In the genomic region with DNA sequence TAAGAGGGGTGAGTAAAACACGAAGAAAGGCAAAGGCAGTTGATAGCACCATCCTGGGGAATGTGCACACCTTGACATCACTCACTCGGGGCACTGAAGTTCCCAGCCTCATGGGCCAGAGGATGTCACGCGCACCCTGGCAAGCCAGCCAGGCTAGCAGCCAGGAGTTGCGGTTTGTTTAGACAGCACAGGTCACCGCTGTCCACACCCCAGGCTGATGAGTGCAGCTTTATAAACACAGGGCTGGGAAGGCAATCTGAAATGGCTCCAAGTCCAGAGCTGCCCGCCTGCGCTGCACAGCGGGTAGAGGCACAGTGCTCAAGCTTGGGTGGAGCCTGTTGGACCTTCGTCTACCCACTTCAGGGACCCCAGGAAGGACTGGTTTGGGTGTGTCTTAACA, we compare ENCODE assay signal across 11 mouse cellular contexts.
DNase-seq lines count a peak whose midpoint lies in the region; ATAC-seq and TF ChIP-seq lines count a peak whose summit lies in the region.
"Had no signal": no experiment of that assay in that cellular context is flagged by ENCODE, and none has a peak within 500 bp of the region (broad histone marks: within the 10 kb centered on the region; RNA-seq: fewer than 3 reads in every experiment).

No protein-coding gene starts in this region.

- no peaks in the 10 kb centered on the region for H3K4me1 ChIP-seq in lung, adult 2 months (ENCODE audit: control insufficient read depth, insufficient read depth, low read length)
- no peaks in the 10 kb centered on the region; the same call in 1 of the 2 replicates for H3K4me1 ChIP-seq in midbrain, embryonic 16.5 days (ENCODE audit: control insufficient read depth, insufficient read depth, low read length)

- no peak overlapping the region for H3K4me2 ChIP-seq in midbrain, embryonic 16.5 days (ENCODE audit: low read length)
- H3K4me2 ChIP-seq: limb, embryonic 15.5 days; neural tube, embryonic 13.5 days had no signal

- no peaks in the 10 kb centered on the region for H3K36me3 ChIP-seq in midbrain, embryonic 16.5 days (ENCODE audit: control insufficient read depth, insufficient read depth, low read length)
- H3K36me3 ChIP-seq: limb, embryonic 15.5 days; neural tube, embryonic 13.5 days had no signal

- no peak for TF ChIP-seq POLR2A in lung, adult 2 months (IDR thresholded peaks at IDR 0.05; ENCODE audit: borderline replicate concordance, extremely low read depth, low read depth, low read length)

- intact Hi-C loops in heart, postnatal 10 days (cut with DNase I) = loop anchor here (5.0 kb wide), 1 partner anchor 59 kb away; no protein-coding TSS in a partner anchor
- intact Hi-C loops in left cerebral cortex, postnatal 4 days (cut with DNase I) = no loop called here

- no peaks in the 10 kb centered on the region for H3K27me3 ChIP-seq in midbrain, embryonic 16.5 days (ENCODE audit: control insufficient read depth, insufficient read depth, low read depth, low read length)

- DNase-seq in urinary bladder, adult 2 months (ENCODE audit: low spot score) = peak; percentile 32
- DNase-seq in urinary bladder, postnatal 10 days (ENCODE audit: low spot score) = no peak
- peak; percentile 67 to 76 for DNase-seq in heart, postnatal 10 days
- peak; percentile 42 for DNase-seq in lung, adult 2 months
- no peak for DNase-seq in testis, postnatal 10 days (ENCODE audit: low spot score)
- DNase-seq in spleen, postnatal 10 days (ENCODE audit: low spot score in 2 of 2) = no peak
- DNase-seq in left cerebral cortex, postnatal 4 days = no peak
- DNase-seq: forebrain, postnatal 0 days had no signal

- no peak for ATAC-seq in midbrain, embryonic 16.5 days
- ATAC-seq: forebrain, postnatal 0 days had no signal

- H3K4me3 ChIP-seq in lung, adult 2 months (replicated peaks; ENCODE audit: extremely low read depth, low read depth, low read length) = no peak overlapping the region
- H3K4me3 ChIP-seq in midbrain, embryonic 16.5 days (ENCODE audit: low read depth, low read length) = no peak overlapping the region
- H3K4me3 ChIP-seq: limb, embryonic 15.5 days; neural tube, embryonic 13.5 days had no signal

- no peak for TF ChIP-seq CTCF in lung, adult 2 months (IDR thresholded peaks at IDR 0.05; ENCODE audit: insufficient read depth, low read length)

- no peaks in the 10 kb centered on the region for H3K9me3 ChIP-seq in midbrain, embryonic 16.5 days (replicated peaks; ENCODE audit: control insufficient read depth, low read length, poor library complexity, severe bottlenecking)
- H3K9me3 ChIP-seq: limb, embryonic 15.5 days; neural tube, embryonic 13.5 days had no signal

- 43% methylated on average over 10 of the region's 10 CpGs for WGBS in lung, adult 2 months
- WGBS in midbrain, embryonic 16.5 days = 81% methylated on average over 10 of the region's 10 CpGs

- H3K27ac ChIP-seq in midbrain, embryonic 16.5 days (ENCODE audit: low read length) = no peak overlapping the region
- H3K27ac ChIP-seq: limb, embryonic 15.5 days; neural tube, embryonic 13.5 days had no signal

- H3K9ac ChIP-seq in midbrain, embryonic 16.5 days (ENCODE audit: low read depth, low read length) = no peak overlapping the region
- H3K9ac ChIP-seq: forebrain, postnatal 0 days; limb, embryonic 15.5 days; neural tube, embryonic 13.5 days had no signal

Comparison
In these comparisons a context has a peak if more than half of its experiments do, and no peak if none do; other contexts are left out.
1. DNase-seq: peak in urinary bladder, adult 2 months (single experiment), heart, postnatal 10 days (2 of 2) and lung, adult 2 months (single experiment); none in urinary bladder, postnatal 10 days (single experiment), testis, postnatal 10 days (single experiment), spleen, postnatal 10 days (0 of 2) and left cerebral cortex, postnatal 4 days (single experiment).